Mouse (Mus musculus): ENCODE measurements around the gene Gpr108. TPM values are rescaled to one million over a fixed set of nuclear protein-coding genes. Genes with fewer than 3 reads are reported as not detected.

Gene Gpr108
- 61.7 TPM for polyA plus RNA-seq (2021)

GRCm38 (mm10) chr17:57248201-57248699 is at the start of gene Gpr108:
TSS of gene Gpr108 (minus strand) at chr17:57248446.
- no peak for TF ChIP-seq CTCF (IDR thresholded peaks at IDR 0.05)
- DNase-seq (ENCODE audit: low read depth, low spot score): peak; percentile 61
- ChIA-PET CTCF (interaction anchor here (0.7 to 1.5 kb wide), 10 partner anchors 8 to 87 kb away, joined by 3 to 20 read pairs (median 5); partner anchors contain the start of gene C3), POLR2A (interaction anchor here (1.0 to 1.3 kb wide), 2 partner anchors 14 to 28 kb away, joined by 3 to 5 read pairs; no protein-coding TSS in a partner anchor)
- in situ Hi-C loops (cut with MboI; ENCODE audit: low pct_unique_long_range_greater_than_20kb): no loop called here
- no peaks in the 10 kb centered on the region for H3K27me3 ChIP-seq
- ATAC-seq: peak; percentile 52

GRCm38 (mm10) chr17:57297040-57297439 is 48.8 kb upstream of the Gpr108 start:
- H3K27me3 ChIP-seq: no peaks in the 10 kb centered on the region
- CTCF ChIA-PET: no interaction called here
- DNase-seq (ENCODE audit: low read depth, low spot score) (no peak), ATAC-seq (no peak)
- no peak for TF ChIP-seq CTCF (IDR thresholded peaks at IDR 0.05)
- in situ Hi-C loops (cut with MboI; ENCODE audit: low pct_unique_long_range_greater_than_20kb): no loop called here
- POLR2A ChIA-PET: no interaction called here

- POLR2A ChIA-PET: no interaction called here
- DNase-seq (ENCODE audit: low read depth, low spot score) (no peak), ATAC-seq (no peak)
- no peak for TF ChIP-seq CTCF (IDR thresholded peaks at IDR 0.05)
- CTCF ChIA-PET: no interaction called here
- in situ Hi-C loops (cut with MboI; ENCODE audit: low pct_unique_long_range_greater_than_20kb): no loop called here
- H3K27me3 ChIP-seq: no peaks in the 10 kb centered on the region
Measured at GRCm38 (mm10) chr17:57295935-57296334, 47.7 kb upstream of the Gpr108 start.

GRCm38 (mm10) chr17:57292968-57293367 is 44.7 kb upstream of the Gpr108 start:
- no peak for TF ChIP-seq CTCF (IDR thresholded peaks at IDR 0.05)
- in situ Hi-C loops (cut with MboI; ENCODE audit: low pct_unique_long_range_greater_than_20kb): no loop called here
- no peak for ATAC-seq
- POLR2A ChIA-PET: interaction anchor here (0.5 kb wide), 1 partner anchor 237 kb away, joined by 5 read pairs; no protein-coding TSS in a partner anchor
- no peaks in the 10 kb centered on the region for H3K27me3 ChIP-seq
- CTCF ChIA-PET: interaction anchor here (1.4 kb wide), 1 partner anchor 42 kb away, joined by 3 read pairs; no protein-coding TSS in a partner anchor
- DNase-seq (ENCODE audit: low read depth, low spot score): no peak

DNA sequence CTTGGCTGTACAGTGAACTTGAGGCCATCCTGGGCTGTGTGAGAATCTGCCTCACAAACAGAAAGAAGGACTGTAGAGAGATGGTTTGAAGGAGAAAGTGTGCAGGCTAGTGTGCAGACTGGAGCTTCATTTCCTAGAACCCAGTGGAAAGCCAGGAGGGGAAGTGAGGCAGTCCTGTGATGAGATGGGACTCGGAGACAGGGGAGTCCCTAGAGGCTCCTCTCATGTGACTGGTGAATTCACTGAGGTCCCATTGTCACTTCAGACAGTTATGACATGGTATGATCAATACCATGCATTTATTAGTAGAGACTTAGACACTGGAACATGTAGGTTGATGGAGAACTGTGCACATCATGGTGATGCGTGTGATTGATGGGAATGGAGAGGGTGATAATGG is 44.1 kb upstream of the Gpr108 start:
- ATAC-seq (no peak), DNase-seq (ENCODE audit: low read depth, low spot score) (no peak)
- no peaks in the 10 kb centered on the region for H3K27me3 ChIP-seq
- in situ Hi-C loops (cut with MboI; ENCODE audit: low pct_unique_long_range_greater_than_20kb): no loop called here
- ChIA-PET CTCF (interaction anchor here (1.4 kb wide), 1 partner anchor 42 kb away, joined by 3 read pairs; no protein-coding TSS in a partner anchor), POLR2A (interaction anchor here (0.5 kb wide), 1 partner anchor 236 kb away, joined by 5 read pairs; no protein-coding TSS in a partner anchor)
- TF ChIP-seq CTCF (IDR thresholded peaks at IDR 0.05): no peak

DNA sequence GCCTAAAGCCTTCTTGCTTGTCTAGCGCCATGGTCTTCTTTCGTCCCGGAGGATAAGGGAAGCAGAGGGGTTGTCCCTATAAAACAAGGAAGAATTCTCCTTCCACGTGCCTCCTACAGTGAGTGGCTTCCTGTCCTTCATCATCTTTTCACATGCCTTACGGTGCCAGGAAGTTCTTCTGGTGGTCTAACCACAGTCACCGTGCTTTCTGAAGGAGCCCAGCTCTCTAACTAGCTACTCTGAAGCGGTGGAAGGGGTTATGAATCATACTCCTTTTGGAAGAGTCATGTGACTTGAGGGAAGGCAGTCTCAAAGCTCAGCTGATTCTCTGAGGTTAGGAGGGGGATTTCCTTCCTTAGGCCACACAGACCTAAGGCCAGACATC is 42.4 kb upstream of the Gpr108 start:
- TF ChIP-seq CTCF (IDR thresholded peaks at IDR 0.05): no peak
- H3K27me3 ChIP-seq: no peaks in the 10 kb centered on the region
- in situ Hi-C loops (cut with MboI; ENCODE audit: low pct_unique_long_range_greater_than_20kb): no loop called here
- ChIA-PET CTCF (interaction anchor here (1.8 kb wide), 1 partner anchor 14 kb away, joined by 6 read pairs; no protein-coding TSS in a partner anchor), POLR2A (no interaction called here)
- DNase-seq (ENCODE audit: low read depth, low spot score) (no peak), ATAC-seq (no peak)

- ChIA-PET CTCF (interaction anchor here (1.8 kb wide), 1 partner anchor 13 kb away, joined by 6 read pairs; no protein-coding TSS in a partner anchor), POLR2A (no interaction called here)
- in situ Hi-C loops (cut with MboI; ENCODE audit: low pct_unique_long_range_greater_than_20kb): no loop called here
- no peaks in the 10 kb centered on the region for H3K27me3 ChIP-seq
- no peak for DNase-seq (ENCODE audit: low read depth, low spot score)
- ATAC-seq: no peak
- TF ChIP-seq CTCF (IDR thresholded peaks at IDR 0.05): no peak
Measured at GRCm38 (mm10) chr17:57290001-57290670, 41.9 kb upstream of the Gpr108 start.

- CTCF ChIA-PET: interaction anchor here (1.8 kb wide), 1 partner anchor 12 kb away, joined by 6 read pairs; no protein-coding TSS in a partner anchor
- in situ Hi-C loops (cut with MboI; ENCODE audit: low pct_unique_long_range_greater_than_20kb): loop anchor here (5.0 kb wide), 1 partner anchor 43 kb away; no protein-coding TSS in a partner anchor
- no peaks in the 10 kb centered on the region for H3K27me3 ChIP-seq
- TF ChIP-seq CTCF (IDR thresholded peaks at IDR 0.05): no peak
- DNase-seq (ENCODE audit: low read depth, low spot score) (no peak), ATAC-seq (no peak)
- POLR2A ChIA-PET: no interaction called here
Measured at GRCm38 (mm10) chr17:57289252-57289651, 41.0 kb upstream of the Gpr108 start.

- no peak for TF ChIP-seq CTCF (IDR thresholded peaks at IDR 0.05)
- ChIA-PET POLR2A (no interaction called here), CTCF (interaction anchor here (1.5 kb wide), 1 partner anchor 10 kb away, joined by 6 read pairs; no protein-coding TSS in a partner anchor)
- DNase-seq (ENCODE audit: low read depth, low spot score) (no peak), ATAC-seq (no peak)
- peaks cover 3% of the 10 kb centered on the region for H3K27me3 ChIP-seq
- in situ Hi-C loops (cut with MboI; ENCODE audit: low pct_unique_long_range_greater_than_20kb): loop anchor here (5.0 kb wide), 1 partner anchor 45 kb away; no protein-coding TSS in a partner anchor
Measured at GRCm38 (mm10) chr17:57286718-57287355, 38.6 kb upstream of the Gpr108 start.

DNA sequence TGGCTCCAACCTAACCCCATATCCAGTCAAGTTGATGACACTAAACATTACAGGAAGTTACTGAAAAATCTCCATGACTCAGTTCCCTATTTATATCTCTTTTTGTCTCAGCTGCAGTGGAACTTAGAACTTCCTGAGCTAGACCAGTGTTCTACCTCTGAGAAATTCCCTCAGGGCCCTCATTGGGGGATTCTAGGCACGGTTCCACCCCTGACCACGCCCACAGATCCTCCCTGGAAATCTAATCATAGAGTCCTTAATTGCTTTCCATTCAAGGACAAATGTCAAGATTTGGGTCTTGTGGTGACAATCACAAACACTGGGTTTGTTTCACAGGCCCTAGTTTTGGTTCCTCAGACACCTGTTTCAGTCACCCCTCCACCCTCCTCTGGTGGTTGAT is 36.8 kb upstream of the Gpr108 start:
- in situ Hi-C loops (cut with MboI; ENCODE audit: low pct_unique_long_range_greater_than_20kb): loop anchor here (5.0 kb wide), 1 partner anchor 47 kb away; no protein-coding TSS in a partner anchor
- CTCF ChIA-PET: no interaction called here
- POLR2A ChIA-PET: no interaction called here
- no peak for TF ChIP-seq CTCF (IDR thresholded peaks at IDR 0.05)
- no peak for ATAC-seq
- H3K27me3 ChIP-seq: peaks cover 15% of the 10 kb centered on the region
- DNase-seq (ENCODE audit: low read depth, low spot score): no peak

Data from Patski (cell line).